Mouse (Mus musculus) CD4-positive, CD25-positive, alpha-beta regulatory T cell, adult 2 months (primary cell): ENCODE measurements around the gene Prkag3.

ENCODE experiments used
- DNase-seq: peaks from one replicate; pipeline ENCODE4 v3.0.0-alpha.2; 2012; ENCODE audit warnings: low read depth, low spot score

Prkag3 gene

DNA sequence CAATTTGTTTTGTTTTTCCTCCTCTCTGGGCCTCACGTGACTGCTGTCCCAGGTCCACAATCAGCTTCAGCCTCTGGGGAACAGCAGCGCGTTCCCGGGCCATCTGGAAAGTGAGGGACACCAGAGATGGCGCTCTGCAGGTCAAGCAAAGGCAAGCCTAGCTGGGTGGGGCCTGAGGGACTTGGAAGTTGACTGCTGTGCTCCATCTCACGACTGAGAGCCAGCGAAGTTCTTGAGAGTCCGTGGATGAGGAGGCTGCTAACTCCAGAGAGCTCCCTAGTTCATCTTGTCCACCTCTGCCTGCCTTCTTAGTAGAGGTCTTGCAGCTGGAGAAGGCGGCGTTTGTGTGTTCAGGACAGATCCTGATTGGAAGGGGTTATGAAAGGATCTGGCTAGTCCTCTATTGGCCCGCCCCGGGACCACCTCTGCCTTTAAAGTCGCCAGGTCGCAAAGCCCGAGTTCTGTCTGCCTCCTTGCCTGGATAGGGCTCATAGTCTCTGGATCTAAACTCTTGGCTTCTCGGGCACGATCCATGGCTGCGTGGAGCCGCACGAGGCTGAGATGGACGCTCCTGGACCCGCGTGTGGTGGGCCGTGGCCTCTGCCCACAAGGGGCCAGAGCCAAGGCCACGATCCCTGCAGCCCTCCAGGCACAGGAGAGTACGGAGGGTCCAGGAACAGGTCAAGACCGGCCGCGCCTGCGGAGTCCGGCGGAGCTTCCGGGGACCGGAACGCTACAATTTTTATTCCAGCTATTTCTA, 35.7 kb downstream of the Prkag3 start, which contains the start of gene Cyp27a1:
TSS of gene Cyp27a1 (plus strand) at position 476 of the 760 bp plus-strand sequence.
- no peak for DNase-seq

DNA sequence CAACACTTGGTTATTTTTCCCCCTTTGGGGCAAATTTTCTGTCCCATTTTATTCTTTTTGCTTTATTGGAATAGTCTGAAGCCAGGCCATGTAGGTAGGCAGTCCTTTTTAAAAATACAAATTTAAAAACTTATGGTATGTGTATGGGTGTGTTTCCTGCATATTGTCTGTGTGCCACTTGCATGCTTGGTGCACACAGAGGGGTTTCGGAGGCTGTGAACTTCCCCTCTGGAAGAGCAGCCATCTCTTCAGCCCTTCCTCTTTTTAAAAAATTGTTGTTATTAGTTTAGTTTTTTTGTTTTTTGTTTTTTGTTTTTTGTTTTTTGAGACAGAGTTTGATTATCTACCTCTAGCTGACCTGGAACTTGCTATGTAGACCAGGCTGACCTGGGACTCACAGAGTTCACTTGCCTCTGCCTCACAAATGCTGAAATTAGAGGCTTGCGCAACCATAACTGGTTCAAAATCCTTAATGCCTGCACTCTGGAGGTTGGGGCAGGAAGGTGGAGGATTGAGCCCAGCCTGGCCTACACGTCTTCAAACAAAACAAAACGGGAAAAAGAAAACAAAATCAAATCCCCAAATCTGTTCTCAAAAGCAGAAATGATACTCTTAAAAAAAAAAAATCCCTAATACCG, 36.4 kb downstream of the Prkag3 start:
- DNase-seq, result no peak

DNA sequence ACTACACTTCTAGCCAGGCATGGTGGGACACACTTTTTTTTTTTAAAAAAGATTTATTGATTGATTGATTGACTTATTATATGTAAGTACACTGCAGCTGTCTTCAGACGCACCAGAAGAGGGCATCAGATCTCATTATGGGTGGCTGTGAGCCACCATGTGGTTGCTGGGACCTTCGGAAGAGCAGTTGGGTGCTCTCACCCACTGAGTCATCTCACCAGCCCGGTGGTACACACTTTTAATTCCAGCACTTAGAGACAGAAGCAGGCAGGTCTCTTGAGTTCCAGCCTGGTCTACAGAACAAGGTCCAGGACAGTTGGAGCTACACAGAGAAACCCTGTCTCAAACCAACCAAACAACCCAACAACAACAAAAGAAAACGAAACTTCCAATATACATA, 37.0 kb downstream of the Prkag3 start:
- DNase-seq, result no peak

DNA sequence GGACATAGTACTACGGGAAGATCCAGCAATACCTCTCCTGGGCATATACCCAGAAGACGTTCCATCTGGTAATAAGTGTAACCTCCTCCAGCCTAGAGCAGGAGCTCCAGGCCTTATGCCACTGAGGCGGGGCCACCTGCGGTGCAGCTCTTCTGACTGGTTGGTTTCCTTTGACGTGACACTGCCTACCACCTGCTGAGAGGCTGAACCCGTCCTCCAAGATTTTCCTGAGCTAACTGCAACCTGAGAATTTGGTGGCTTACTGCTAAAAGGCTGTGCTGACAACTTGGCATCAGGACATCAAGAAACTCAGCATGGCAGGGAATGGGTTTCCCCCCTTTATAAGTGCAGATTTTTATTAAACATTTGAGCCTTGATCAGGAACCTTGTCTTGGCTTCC, 39.5 kb downstream of the Prkag3 start:
- DNase-seq, result no peak

DNA sequence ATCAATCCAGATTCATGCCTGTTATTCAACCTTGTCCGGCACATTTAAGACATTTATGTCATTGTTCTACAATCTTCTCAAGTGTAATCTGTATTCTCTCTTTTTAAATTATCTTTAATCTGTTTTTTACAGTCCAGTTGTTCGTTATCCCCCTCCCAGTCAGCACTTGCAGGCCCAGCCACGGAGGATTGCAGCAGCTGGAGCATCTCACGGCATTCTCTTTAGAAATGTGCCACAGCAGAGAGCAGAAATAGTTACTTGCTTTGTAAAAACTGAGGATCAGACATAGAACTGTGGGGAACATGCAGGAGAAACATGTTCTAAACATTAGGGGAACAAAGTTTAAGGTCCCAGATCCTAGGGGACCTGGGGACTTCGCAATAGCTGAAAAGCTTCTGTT, 44.0 kb downstream of the Prkag3 start:
- no peak for DNase-seq

DNA sequence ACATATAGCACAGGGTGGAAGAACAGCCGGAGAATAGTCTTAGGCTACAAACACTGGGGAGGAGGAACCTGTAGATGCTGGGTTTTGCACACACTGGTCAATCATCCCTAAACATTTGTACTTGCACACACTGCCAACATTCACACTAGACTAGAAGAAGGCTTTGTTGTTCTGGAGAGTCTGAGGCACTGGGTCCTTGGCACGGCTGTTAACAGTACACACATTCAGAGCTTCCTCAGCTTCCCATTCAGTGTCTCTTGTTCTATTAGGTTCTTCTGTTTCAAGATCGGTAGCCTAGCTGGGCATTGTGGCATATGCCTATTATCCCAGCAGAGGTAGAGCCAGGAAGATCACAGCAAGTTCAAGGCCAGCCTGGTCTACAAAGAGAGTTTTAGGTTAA, 44.9 kb downstream of the Prkag3 start:
- DNase-seq, result no peak

DNA sequence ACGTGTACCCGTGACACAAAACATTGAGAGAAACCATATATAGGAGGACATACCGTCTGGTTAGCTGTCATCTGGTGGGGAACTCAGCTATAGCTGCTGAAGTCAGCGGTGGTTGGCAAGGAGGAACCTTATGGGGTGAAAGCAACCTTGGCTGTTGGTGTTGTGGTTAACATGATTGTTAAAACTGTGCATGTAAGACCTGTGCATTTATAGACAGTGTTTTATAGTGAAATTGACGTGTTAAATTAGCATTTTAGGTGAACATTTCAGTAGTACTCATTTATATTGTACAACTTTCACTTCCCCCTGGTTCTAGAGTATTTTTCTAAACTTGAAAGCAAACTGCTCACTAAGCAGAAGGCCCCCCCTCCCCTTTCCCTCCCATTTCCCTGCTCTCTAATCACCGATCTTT, 46.9 kb downstream of the Prkag3 start:
- DNase-seq, result no peak

DNA sequence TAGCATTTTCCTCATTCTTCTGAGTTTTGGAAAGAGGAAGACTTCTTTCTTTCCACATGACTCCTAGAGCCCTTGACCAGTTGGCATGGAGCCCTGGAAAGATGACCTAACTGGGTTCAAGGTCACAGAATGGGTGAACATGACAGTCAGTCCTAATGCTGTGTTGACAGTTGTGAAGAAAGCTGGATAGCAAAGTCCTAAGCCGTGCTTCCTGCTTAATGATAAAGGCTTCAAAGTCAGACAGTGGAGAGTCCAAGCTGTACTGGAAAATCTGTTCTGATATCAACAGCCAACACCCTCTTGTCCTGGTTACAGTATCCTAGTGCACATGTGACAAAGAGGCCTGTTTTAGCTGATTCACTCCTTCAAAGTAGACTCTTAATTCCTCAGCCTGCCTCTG, 50.2 kb downstream of the Prkag3 start:
- DNase-seq, result no peak

DNA sequence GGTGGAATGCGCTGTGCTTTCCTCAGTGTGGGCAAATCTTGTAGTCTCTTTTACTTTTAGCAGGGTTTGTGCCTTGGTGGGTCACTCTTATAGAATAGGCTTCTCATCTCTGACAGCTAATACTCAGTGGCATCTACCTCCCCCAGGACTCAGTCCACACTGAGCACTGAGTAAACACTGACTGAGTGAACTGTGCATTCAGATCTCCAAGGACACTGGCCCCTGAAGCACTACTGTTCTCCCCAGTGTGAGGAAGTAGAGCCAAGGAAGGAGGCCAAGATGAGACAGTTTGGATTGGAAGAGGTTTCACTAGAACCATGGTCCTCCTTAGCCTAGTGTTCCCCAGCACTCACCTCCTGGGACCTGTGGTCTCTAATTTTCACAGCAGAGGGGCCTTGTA, 50.7 kb downstream of the Prkag3 start:
- DNase-seq, result no peak

DNA sequence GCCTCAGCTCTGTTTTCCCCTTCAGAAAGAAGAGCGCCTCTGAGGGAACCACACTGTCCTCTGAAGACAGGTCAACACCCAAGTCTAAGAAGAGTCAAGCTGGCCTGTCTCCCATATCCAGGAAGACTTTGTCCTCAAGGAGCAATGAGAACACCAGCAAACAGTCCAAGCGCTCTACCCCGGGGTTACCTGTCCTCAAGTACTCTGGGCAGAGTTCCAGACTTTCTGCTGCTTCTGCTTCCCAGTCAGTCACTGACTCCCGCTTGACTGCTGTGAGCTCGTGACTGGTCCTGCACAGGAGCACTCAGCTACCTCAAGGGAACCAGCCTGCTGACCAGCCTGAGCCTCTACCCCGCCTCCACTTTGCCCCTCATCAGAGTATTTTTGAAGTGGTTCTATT, 51.6 kb downstream of the Prkag3 start:
- DNase-seq, result no peak

DNA sequence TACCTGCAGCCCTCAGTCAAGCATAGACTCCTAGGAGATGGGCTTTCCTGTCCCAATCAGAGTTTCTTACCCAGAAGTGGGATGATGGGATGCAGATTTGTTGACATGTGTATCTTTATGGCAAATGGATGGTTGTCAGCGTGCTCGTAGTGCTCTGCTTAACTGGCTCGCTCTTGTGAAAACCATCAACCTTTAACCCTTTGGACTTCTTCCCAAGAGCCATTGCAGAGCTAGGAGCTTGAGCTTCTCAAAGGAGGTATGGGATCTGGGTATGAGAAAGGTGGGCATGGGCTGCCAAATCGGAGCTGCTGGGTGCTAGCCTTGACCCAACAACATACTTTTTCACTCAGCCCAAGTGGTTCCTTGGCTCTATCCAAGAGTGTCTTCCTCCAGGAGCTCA, 53.2 kb downstream of the Prkag3 start:
- no peak for DNase-seq

DNA sequence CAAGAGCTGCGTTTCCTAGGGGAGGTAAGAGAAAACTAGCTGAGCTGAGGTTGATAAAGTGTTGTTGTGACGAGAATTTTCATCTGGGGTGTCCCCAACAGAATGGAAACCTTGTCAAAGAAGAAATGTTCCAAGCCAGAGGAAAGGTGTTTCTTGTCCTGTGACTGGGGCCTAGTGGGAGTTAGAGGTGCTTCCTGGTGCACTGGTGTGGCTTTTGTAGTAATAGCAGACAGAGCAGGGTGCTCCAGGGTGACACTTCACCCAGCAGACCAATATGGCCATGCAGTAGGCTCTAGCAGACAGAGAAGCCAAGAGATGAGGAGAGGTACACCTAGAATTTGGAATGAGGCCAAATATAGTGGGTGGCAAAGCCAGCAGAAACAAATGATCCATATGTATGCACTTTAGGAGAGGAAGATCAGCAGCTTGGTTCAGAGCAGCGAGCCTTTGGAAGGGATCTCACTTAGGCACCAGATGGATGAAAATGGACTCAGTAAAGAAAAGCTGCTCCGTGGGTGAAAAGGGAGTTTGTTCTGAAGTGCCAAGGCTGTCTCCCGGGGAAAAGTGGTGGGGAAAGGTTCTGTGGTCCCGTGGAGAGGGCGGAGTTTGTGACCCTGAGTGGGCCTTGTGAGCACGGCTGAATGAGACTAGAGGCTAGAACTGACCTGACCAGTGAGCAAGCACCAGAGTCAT, 55.0 kb downstream of the Prkag3 start:
- no peak for DNase-seq
